Mouse (Mus musculus): ENCODE data around the gene 9530077C05Rik.
A peak's percentile ranks its signal among the peaks of the same experiment; 100 is the strongest.

9530077C05Rik gene

DNA sequence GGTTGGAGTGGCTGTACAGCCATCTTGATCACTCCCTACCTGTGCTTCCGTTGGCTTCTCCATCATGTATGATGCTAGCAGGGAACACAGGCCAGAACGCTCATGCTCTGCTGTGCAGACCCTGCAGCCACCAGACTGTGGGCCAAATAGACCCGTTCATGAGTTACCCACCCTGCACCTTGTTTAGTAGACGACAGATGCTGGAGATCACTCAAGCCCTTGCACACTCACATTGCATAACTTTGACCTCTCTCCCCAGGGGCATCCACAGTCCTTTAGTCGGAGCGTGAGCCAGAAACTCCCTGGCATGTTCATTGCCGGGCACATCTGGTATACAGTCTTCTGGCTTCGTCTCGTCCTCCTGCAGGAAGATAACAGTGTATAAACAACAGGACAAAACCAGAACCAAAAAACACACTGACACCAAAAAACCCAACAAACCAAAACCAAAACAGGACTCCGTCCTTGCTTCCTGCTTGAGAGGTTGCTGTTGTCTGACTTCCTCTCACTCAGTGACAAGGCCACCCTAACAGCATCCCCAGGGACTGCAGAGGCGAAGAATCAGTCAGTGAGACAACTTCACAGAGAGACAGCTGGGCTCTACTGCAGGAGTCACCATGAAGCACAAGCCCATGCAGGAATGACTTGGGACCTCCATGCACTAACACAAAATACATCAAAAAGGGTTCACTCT, 46.0 kb downstream of the 9530077C05Rik start:
- peak; percentile 50 for DNase-seq (ENCODE audit: low spot score)

DNA sequence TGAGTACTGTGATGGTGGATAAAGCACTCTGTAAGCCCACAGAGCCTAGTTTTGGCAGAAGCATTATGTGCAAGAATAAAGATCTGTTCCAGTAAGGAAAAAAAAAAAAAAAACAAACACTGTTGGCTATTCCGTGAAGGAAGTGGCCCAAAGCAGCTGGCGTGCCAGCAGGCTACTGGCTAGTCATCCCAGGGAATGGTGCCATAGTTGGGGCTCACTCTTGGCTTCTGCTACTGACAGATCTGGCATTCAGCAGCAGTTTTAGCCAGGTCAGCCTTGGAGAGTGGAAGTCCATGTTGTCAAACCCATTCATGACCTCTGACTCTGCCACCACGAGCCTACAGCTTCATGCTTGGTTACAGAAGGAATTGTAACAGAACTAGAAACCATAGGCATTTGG, 50.6 kb downstream of the 9530077C05Rik start:
- DNase-seq (ENCODE audit: low spot score), result peak; percentile 94

DNA sequence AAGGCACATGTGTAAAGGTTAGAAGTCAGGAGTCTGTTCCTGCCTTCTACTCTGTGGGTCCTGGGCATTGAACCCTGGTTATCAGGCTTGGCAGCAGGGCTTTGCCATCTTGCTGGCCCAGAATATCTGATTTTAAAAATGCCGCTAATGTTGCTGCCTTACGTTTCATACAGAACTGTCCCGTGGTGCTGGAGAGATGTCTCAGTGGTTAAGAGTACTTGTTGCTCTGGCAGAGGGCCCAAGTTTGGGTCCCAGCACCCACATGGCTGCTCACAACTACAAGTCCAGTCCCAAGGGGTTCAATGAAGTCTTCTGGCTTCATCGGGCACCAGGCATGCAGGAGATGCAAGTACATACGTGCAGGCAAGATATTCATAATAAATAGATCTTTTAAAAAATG, 54.9 kb downstream of the 9530077C05Rik start:
- no peak for DNase-seq (ENCODE audit: low spot score)

DNA sequence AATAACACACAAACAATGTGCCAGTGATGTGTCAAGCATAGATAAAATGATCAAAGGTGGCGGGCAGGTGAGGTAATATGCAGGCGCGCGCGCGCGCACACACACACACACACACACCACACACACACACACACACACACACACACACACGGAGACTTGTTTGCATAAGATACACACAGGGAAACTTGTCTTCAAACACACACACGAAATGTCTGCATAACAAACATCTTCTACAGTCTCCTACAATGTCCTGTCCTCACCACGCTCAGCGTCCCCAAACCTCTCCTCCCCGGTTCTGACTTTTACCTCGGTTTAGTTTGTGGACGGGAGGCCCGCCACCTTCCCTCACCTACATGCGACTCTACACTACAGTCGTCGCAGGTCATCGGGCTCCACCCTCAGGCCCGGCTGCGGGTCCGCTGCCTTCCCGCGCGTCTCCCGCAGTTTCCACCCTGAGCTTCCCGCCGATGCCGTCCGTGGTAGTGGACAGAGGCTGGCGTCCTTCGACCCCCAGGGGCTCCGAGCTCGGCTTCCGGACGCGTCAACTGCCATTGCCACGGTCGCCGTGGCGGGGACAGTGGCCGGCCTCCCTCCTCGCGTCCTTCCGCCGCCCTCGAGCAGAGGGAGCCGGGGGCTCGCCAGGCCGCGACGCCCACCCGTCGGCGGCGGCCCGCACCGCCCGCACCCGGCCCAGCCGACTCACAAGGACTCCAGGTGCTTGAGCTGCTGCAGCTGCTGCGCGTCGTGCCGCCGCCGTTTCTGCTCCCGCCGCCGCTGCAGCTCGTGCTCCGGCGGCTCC, 56.3 kb downstream of the 9530077C05Rik start:
- peak; percentile 35 for DNase-seq (ENCODE audit: low spot score)

DNA sequence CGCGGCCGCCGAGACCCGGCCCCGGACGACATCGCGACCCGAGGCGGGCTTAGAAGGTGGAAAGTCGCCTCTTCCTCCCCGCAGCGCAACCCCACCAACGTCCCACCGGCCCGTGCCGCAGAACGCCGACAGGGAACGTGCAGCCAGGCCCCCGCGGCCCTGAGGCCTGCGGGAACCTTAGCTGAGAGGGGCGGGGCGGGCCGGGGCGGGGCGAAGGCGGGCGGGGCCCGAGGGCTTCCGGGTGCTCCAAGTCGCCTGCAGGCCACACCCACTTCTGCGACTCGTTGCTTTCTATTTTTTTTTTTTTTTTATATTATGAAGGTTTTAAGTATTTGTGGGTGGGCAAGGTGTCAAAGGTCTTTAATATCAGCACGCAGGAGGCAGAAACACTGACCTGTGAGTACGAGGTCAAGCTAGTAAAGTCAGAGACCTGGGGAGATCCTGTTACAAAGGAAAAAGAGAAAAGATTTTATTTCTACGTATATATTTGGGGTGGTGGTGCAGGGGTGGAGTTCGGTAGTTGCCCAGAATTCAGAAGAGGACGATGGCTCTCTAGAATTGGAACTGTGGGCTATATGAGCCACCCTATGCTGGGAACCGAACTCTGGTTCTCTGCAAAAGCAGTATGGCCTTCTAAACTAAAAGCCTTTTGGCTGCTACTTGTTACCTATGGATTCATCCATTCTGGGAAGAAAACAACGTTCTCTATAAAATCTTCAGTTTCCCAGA, 57.0 kb downstream of the 9530077C05Rik start:
- peak; percentile 86 for DNase-seq (ENCODE audit: low spot score)

DNA sequence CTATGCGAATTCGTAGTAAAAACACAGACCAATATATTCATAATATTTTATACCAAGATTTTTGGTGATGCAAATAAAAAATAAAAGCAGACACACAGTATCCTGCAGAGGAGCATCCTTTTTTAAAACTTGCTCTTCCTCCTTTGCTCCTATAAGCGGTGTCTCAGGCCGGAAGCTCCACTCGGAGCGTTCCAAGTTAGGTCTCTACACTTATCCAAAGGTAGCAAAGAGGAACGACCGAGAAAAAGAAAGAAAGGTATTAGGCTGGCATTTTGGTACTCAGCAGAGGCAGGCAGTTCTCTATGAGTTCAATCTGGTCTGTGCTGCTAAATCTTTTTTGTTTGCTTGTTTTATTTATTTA, 57.6 kb downstream of the 9530077C05Rik start:
- DNase-seq (ENCODE audit: low spot score), result no peak

DNA sequence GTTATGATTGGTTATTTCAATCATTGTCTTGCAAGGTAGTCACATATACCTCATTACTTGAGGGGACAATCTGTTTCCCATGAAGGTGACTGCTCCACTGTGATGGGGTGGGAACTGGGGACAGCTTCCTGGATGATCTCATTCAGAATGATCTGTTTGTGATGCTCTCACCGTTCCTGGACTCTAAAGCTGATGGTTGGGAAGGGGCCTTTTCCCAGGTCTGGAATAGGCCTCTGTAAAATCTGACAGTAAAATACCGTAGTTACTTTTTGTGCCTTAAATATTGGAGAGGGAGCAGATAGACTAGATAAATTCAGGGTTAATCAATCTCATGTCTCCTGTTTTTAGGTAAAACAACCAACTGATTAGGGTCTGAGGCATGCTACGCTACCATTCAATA, 58.3 kb downstream of the 9530077C05Rik start, which contains the start of gene Rp9:
Gene Rp9, minus strand, starts transcription at position 101 of the 400 bp plus-strand sequence.
- no peak for DNase-seq (ENCODE audit: low spot score)

DNA sequence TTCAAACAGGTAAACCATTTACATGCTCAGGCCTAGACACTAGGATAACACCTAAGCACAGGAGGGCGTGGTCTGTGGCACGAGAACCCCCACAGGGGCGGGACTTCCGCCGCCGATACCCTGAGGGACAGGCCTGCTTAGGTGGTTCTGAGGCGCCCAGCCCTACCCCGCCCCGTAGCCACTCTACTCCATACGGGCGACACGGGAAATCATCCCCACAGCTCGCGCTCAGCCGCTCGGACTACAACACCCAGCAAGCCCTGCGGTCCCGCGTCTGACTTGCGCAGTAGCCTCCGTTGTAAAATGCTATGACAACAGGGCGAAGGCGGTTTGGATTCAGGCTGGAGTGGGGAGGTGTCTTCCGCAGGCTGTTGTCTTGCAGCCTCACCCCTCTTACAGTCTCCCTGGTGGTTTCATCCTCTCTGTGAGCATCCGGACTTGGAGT, 64.1 kb downstream of the 9530077C05Rik start, which contains the start of gene Bbs9:
Gene Bbs9, plus strand, starts transcription at position 292 of the 445 bp plus-strand sequence.
- DNase-seq (ENCODE audit: low spot score), result peak; percentile 81

DNA sequence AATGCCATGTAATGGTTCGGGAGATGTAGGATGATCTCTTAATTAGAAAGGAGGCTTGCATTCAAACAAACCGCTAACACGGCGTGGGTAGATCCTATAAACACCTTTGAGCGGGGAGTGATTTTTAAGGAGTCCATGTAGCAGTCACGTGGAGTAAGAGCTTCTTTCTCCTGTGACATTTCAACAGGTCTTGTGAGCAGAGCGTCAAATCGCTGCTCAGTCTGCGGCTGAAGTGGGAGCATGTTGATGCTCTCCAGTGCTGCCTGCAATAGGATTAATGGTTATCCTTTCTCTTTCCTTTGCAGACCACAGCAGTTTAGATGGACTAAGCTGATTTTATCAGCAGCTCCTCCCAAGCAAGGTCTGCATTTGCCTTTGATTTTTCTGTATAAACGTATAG, 65.0 kb downstream of the 9530077C05Rik start:
- no peak for DNase-seq (ENCODE audit: low spot score)

DNA sequence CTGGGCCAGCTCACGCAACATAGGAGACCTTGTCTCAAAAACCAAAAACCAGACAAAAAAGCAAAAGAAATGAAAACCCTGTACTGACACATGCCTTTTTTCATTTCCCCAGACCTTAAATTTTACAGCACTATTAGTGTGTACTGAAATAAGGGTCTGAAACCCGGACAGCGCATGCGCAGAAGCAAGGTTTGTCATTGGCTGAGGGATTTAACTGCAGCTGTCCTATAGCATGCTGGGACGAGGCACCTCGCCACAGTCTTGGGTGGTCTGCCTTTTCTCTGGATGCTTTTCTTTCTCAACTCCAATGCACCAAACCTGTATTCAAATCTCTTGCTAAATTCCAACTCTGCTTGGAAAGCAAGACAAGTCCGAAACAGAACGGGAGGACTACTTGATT, 67.6 kb downstream of the 9530077C05Rik start:
- no peak for DNase-seq (ENCODE audit: low spot score)

DNA sequence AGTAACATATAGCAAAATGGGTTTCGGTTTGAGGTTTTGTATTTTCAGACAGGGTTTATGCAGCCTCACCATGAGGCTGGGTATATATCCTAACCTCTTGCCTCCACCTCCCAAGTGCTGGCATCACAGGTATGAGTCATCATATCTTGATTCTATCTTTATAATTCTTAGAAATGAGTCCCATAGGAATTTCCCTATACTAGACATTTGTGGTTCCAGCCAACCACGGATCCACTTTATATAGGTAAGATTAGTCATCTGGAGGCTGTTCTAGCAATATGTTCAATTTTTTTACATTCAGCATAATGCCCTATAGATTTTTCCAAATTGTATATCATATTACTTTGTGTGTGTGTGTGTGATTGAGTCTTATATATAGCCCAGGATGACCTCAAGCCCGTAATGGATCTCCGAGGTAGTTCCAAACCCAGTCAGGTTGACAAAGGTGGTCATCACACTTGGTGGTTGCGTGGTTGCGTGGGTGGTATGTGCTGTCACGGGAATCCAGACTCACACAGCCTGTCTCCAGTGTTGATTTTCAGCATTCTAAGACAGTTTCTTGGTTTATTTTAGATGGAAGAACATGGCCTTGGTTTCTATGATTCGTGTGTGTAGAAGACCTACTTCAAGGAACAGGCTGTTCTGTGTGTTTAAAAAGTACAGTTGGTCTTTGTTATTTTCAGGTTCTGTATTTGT, 72.7 kb downstream of the 9530077C05Rik start:
- DNase-seq (ENCODE audit: low spot score), result no peak

DNA sequence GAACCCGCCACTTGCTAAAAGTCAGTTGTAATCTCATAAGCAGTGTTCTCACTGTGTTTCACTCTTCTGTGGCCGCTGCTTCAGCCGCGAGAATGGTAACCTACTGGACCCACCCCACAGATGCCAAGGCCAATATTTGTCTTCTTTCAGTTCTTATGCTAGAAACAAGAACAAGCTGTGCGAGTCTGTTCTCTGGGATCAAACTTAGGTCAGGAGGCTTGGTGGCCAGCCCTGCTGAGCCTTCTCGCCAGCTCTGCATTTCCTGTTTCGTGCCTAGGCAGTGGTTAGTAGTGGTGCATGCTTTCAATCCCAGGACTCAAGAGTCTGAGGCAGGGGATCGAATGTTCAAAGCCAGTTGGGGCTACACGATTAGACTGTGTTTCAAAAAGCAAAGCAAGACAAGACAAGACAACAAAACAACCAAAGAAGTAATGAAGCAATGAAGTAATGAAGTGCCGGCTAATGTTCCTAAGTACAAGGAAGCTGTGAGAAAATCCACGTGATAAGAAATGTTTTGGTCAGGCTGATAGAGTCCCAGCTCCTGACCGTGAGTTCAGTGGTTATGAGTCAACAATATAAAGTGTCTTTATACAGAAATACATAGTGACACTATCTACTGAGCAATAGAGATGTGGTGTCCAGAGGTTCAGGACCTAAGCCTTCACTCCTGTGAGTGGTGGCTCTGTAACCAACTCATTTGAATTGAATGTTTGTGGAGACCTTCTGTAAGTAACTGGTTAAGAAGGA, 73.4 kb downstream of the 9530077C05Rik start:
- DNase-seq (ENCODE audit: low spot score), result peak; percentile 16

DNA sequence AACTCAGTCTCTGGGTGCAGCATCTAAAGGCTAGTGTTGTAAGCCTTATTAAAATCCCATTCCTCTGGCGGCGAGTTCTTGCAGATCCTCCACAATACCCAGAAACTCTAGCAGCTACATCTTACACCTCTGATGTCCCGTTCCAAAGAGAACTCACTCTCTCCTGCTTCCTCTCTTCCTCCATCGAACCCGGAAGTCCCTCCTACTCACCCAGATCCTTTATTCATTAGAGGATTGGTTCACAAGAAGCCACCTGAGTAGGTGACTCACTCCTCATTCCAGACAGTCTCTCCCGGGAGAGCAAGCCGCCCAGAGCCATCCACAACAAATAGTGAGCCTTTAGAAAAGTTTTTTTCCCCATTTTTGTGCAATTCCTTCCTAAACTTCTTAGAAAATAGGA, 74.9 kb downstream of the 9530077C05Rik start:
- no peak for DNase-seq (ENCODE audit: low spot score)

DNA sequence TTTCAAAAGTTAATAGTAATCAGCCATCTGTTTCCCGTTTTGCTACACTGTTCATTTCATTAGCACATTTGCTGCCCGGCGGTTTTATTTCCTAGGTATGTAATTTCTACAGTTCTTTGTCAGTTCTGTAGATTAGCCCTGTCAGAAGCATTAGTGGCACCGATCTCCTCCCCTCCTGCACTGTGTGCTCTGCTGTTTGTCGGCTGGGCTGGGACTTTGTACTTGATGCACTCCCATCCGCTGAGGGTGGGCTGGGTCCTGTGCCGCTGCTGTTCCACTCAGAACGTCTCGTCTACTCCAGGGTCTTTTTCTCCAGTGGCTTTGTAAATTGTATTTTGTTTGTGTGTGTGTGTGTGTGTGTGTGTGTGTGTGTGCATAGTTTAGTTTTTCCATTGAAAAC, 77.7 kb downstream of the 9530077C05Rik start:
- DNase-seq (ENCODE audit: low spot score), result no peak
